7 mouse cellular contexts compared by ENCODE assay signal in genomic region chr12:105032147-105032831, GRCm38 (mm10). TPM values are rescaled to one million over a fixed set of nuclear protein-coding genes. Genes with fewer than 3 reads are reported as not detected.
DNase-seq lines count a peak whose midpoint lies in the region; ATAC-seq and TF ChIP-seq lines count a peak whose summit lies in the region.

TSS of gene Glrx5 (plus strand) at chr12:105032688.

- no peaks in the 10 kb centered on the region for H3K9me3 ChIP-seq in embryonic facial prominence, embryonic 10.5 days
- H3K9me3 ChIP-seq in intestine, postnatal 0 days (ENCODE audit: control insufficient read depth), result no peaks in the 10 kb centered on the region
- H3K9me3 ChIP-seq in midbrain, embryonic 12.5 days, result no peaks in the 10 kb centered on the region

- TF ChIP-seq CTCF in intestine, postnatal 0 days (IDR thresholded peaks at IDR 0.05; ENCODE audit: low read depth), result no peak
- no peak for TF ChIP-seq CTCF in small intestine, adult 2 months (IDR thresholded peaks at IDR 0.05; ENCODE audit: extremely low read depth, insufficient read length, insufficient replicate concordance, low read depth, low read length)

- intact Hi-C loops in left cerebral cortex, postnatal 4 days (cut with DNase I), result no loop called here

- no peaks in the 10 kb centered on the region for H3K27me3 ChIP-seq in embryonic facial prominence, embryonic 10.5 days (replicated peaks; ENCODE audit: low read depth, poor library complexity, severe bottlenecking)
- H3K27me3 ChIP-seq in intestine, postnatal 0 days (replicated peaks; ENCODE audit: control insufficient read depth, insufficient read depth, low read length), result no peaks in the 10 kb centered on the region
- no peaks in the 10 kb centered on the region for H3K27me3 ChIP-seq in midbrain, embryonic 12.5 days
- no peaks in the 10 kb centered on the region for H3K27me3 ChIP-seq in small intestine, adult 2 months (ENCODE audit: control insufficient read depth, insufficient read depth, low read length)

- peak; percentile 98 for DNase-seq in adrenal gland, postnatal 10 days
- peak; percentile 99 for DNase-seq in embryonic facial prominence, embryonic 10.5 days (ENCODE audit: low spot score)
- DNase-seq in gonadal fat pad, adult 2 months (ENCODE audit: low read depth), result peak; percentile 99
- peak; percentile 99 for DNase-seq in left cerebral cortex, postnatal 4 days

- H3K27ac ChIP-seq in embryonic facial prominence, embryonic 10.5 days (replicated peaks), result peak within 1 kb of the TSS; percentile 90
- H3K27ac ChIP-seq in intestine, postnatal 0 days (ENCODE audit: low read depth, low read length), result peak within 1 kb of the TSS; percentile 71
- peak within 1 kb of the TSS; percentile 84 for H3K27ac ChIP-seq in midbrain, embryonic 12.5 days (replicated peaks)
- H3K27ac ChIP-seq in small intestine, adult 2 months (ENCODE audit: insufficient read depth, low read depth, low read length), result peak within 1 kb of the TSS; percentile 18

- peak within 1 kb of the TSS; percentile 65 for H3K9ac ChIP-seq in intestine, postnatal 0 days (ENCODE audit: low read depth, low read length)
- H3K9ac ChIP-seq in midbrain, embryonic 12.5 days (replicated peaks), result peak within 1 kb of the TSS; percentile 89

- peak; percentile 72 for TF ChIP-seq POLR2A in small intestine, adult 2 months (IDR thresholded peaks at IDR 0.05; ENCODE audit: low read depth, low read length)

- peak within 1 kb of the TSS; percentile 86 for H3K4me3 ChIP-seq in embryonic facial prominence, embryonic 10.5 days
- H3K4me3 ChIP-seq in intestine, postnatal 0 days (ENCODE audit: low read depth, low read length), result peak within 1 kb of the TSS; percentile 61
- peak within 1 kb of the TSS; percentile 86 for H3K4me3 ChIP-seq in midbrain, embryonic 12.5 days
- H3K4me3 ChIP-seq in small intestine, adult 2 months (ENCODE audit: low read depth, low read length), result peak within 1 kb of the TSS; percentile 85

- peaks cover 37% of the 10 kb centered on the region for H3K4me1 ChIP-seq in embryonic facial prominence, embryonic 10.5 days
- no peaks in the 10 kb centered on the region; the same call in none of the 2 replicates for H3K4me1 ChIP-seq in intestine, postnatal 0 days (replicated peaks; ENCODE audit: control insufficient read depth, insufficient read depth, low read length)
- H3K4me1 ChIP-seq in midbrain, embryonic 12.5 days, result peaks cover 36% of the 10 kb centered on the region
- H3K4me1 ChIP-seq in small intestine, adult 2 months (ENCODE audit: control insufficient read depth, insufficient read depth, insufficient read length, low read length), result peaks cover 21% of the 10 kb centered on the region

- peak within 1 kb of the TSS; percentile 93 for H3K4me2 ChIP-seq in intestine, postnatal 0 days (replicated peaks; ENCODE audit: low read depth)
- peak within 1 kb of the TSS; percentile 95 for H3K4me2 ChIP-seq in midbrain, embryonic 12.5 days (replicated peaks)

- under 1% methylated on average over 72 of the region's 72 CpGs for WGBS in embryonic facial prominence, embryonic 10.5 days
- under 1% methylated on average over 69 of the region's 72 CpGs for WGBS in intestine, postnatal 0 days
- under 1% methylated on average over 71 of the region's 72 CpGs for WGBS in midbrain, embryonic 12.5 days
- under 1% methylated on average over 72 of the region's 72 CpGs for WGBS in small intestine, adult 2 months

- ATAC-seq in intestine, postnatal 0 days, result peak; percentile 97
- peak; percentile 99 for ATAC-seq in midbrain, embryonic 12.5 days (ENCODE audit: low FRiP score, low read depth)

- peaks cover 30% of the 10 kb centered on the region for H3K36me3 ChIP-seq in embryonic facial prominence, embryonic 10.5 days (replicated peaks)
- peaks cover 6% of the 10 kb centered on the region; the same call in 1 of the 2 replicates for H3K36me3 ChIP-seq in intestine, postnatal 0 days (ENCODE audit: control insufficient read depth, insufficient read depth)
- peaks cover 13% of the 10 kb centered on the region for H3K36me3 ChIP-seq in midbrain, embryonic 12.5 days
- peaks cover 7% of the 10 kb centered on the region; the same call in 1 of the 2 replicates for H3K36me3 ChIP-seq in small intestine, adult 2 months (ENCODE audit: control insufficient read depth, insufficient read depth, low read length)

RNA-seq across cellular contexts. Expression of gene Glrx5, which starts in this region (rescaled TPM):
- 100 to 1,000 TPM; 158 to 160 TPM for total RNA-seq in adrenal gland, postnatal 10 days (2021)
- polyA plus RNA-seq in embryonic facial prominence, embryonic 10.5 days (2016; fragmentation: Nextera tagmentation; extraction: Ambion mirVana), result 218 and 234 TPM in 2 replicates
- polyA plus RNA-seq in gonadal fat pad, adult 2 months (2012; rRNA removed), result 63.7 and 93.0 TPM in 2 replicates
- polyA plus RNA-seq in intestine, postnatal 0 days (2015; fragmentation: Nextera tagmentation; extraction: Ambion mirVana), result 209 TPM in 2 replicates
- total RNA-seq in left cerebral cortex, postnatal 4 days (2021), result 10 to 100 TPM; 50.6 to 56.2 TPM
- 161 and 165 TPM in 2 replicates for polyA plus RNA-seq in midbrain, embryonic 12.5 days (2016; fragmentation: Nextera tagmentation; extraction: Ambion mirVana)
- 74.3 and 82.0 TPM in 2 replicates for polyA plus RNA-seq in small intestine, adult 2 months (2012; rRNA removed)

Comparison
In these comparisons a context has a peak if more than half of its experiments do, and no peak if none do; other contexts are left out.
1. Peak in every context shown above with its lines: DNase-seq, ATAC-seq, H3K4me3 ChIP-seq and H3K27ac ChIP-seq.
2. H3K27ac ChIP-seq: peak in every context shown above with its lines; median percentile 90 in embryonic facial prominence, embryonic 10.5 days; 84 in midbrain, embryonic 12.5 days; 71 in intestine, postnatal 0 days; 18 in small intestine, adult 2 months.